Mouse (Mus musculus) heart, embryonic 13.5 days (tissue): ENCODE results near the gene Draxin. TPM values are rescaled to one million over a fixed set of nuclear protein-coding genes. Genes with fewer than 3 reads are reported as not detected.

Experiments
- ATAC-seq: fragments of 200-750 bp; cut with Nextera tagmentation; 2 replicates; pipeline ENCODE4 v1.8.0; 2017; ENCODE audit warnings: moderate TSS enrichment; ENCODE audit not compliant: insufficient number of reproducible peaks, low FRiP score, low TSS enrichment; ENCODE audit errors: extremely low read depth
- H3K27ac ChIP-seq: fragments of 300-500 bp; sonication (generic); replicated peaks from 2 replicates; pipeline ENCODE4 v1.5.1; 2015; ENCODE audit warnings: moderate library complexity, mild to moderate bottlenecking, inconsistent platforms
- H3K27me3 ChIP-seq: fragments of 300-500 bp; sonication (generic); replicated peaks from 2 replicates; pipeline ENCODE4 v1.6.1; 2015; ENCODE audit warnings: mild to moderate bottlenecking, inconsistent platforms
- H3K36me3 ChIP-seq: fragments of 300-500 bp; sonication (generic); 2 replicates; pipeline ENCODE4 v1.6.1; 2015; ENCODE audit warnings: mild to moderate bottlenecking, inconsistent platforms
- H3K4me1 ChIP-seq: fragments of 300-500 bp; sonication (generic); 2 replicates; pipeline ENCODE4 v1.6.1; 2015; ENCODE audit warnings: inconsistent platforms
- H3K4me2 ChIP-seq: fragments of 300-500 bp; sonication (generic); 2 replicates; pipeline ENCODE4 v1.6.1; 2015; ENCODE audit warnings: inconsistent platforms, mild to moderate bottlenecking, moderate library complexity
- H3K4me3 ChIP-seq: fragments of 300-500 bp; sonication (generic); 2 replicates; pipeline ENCODE4 v1.5.1; 2015; ENCODE audit warnings: moderate library complexity, mild to moderate bottlenecking, inconsistent platforms
- H3K9ac ChIP-seq: fragments of 300-500 bp; sonication (generic); 2 replicates; pipeline ENCODE4 v1.6.1; 2015; ENCODE audit warnings: inconsistent platforms, mild to moderate bottlenecking, moderate library complexity
- H3K9me3 ChIP-seq: fragments of 300-500 bp; sonication (generic); 2 replicates; pipeline ENCODE4 v1.6.1; 2016; ENCODE audit warnings: inconsistent platforms
- WGBS: fragments of 180-500 bp; shearing (Covaris S2); methylation state at CpG from one replicate; pipeline ENCODE4 v1.1.7; 2015; ENCODE audit warnings: mixed read lengths; 5-methylcytosine and 5-hydroxymethylcytosine counted together
- polyA plus RNA-seq: library from polyadenylated mRNA; unstranded; fragments of >200 nt; fragmentation: Nextera tagmentation; extraction: Ambion mirVana; gene quantifications from 2 replicates; pipeline ENCODE4 v1.2.1, GENCODE M21; 2015

Draxin gene
- polyA plus RNA-seq, 1 experiment from 2014 or later, result 0.05 TPM

DNA sequence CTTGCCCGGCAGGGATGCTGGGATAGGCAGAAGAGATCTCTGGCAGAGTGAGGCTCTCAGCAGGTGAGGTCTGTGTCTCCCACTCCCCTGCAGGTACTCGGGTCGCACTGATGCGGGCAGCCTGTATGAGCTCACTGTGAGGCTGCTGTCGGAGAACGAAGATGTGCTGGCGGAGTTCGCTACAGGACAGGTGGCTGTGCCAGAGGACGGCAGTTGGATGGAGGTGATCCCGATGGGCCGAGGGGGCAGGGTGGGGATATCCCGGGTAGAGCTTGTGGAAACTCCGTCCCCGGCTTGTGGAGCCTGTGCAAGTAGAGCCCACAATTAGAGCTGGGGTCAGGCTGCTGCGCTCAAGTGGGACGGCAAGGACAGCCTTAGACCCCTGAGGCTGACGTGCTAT is 35.1 kb upstream of the Draxin start:
- H3K27ac ChIP-seq, result no peak overlapping the region
- no peak overlapping the region for H3K4me2 ChIP-seq
- peaks cover 23% of the 10 kb centered on the region for H3K4me1 ChIP-seq
- no peak overlapping the region for H3K4me3 ChIP-seq
- no peak overlapping the region for H3K9ac ChIP-seq
- H3K9me3 ChIP-seq, result no peaks in the 10 kb centered on the region
- 10% methylated on average over 17 of the region's 17 CpGs for WGBS
- H3K27me3 ChIP-seq, result peaks cover 96% of the 10 kb centered on the region
- H3K36me3 ChIP-seq, result no peaks in the 10 kb centered on the region
- no peak for ATAC-seq

DNA sequence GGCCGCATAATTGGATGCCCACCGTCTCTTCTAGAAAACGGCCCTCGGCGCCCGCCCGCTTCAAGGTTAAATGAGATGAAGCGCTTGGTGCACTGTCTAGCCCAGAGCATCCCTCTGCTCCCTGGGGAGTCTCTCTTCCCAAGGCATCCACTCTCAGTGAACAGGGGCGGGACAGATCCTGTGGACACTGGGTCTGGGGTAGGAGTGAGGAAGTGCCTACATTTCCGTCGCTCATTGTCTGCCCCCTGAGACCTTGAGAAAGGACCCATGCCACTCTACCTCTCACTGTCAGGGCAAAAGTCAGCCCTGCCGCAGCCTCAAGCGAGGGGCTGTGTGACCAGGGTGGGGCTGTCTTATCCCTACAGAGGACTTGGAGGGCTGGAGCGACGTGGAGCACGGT is 34.0 kb upstream of the Draxin start:
- under 1% methylated on average over 16 of the region's 16 CpGs for WGBS
- H3K4me1 ChIP-seq, result peaks cover 28% of the 10 kb centered on the region
- H3K36me3 ChIP-seq, result no peaks in the 10 kb centered on the region
- no peak overlapping the region for H3K27ac ChIP-seq
- peak overlapping the region; percentile 72 for H3K4me2 ChIP-seq
- no peak for ATAC-seq
- peak overlapping the region; percentile 45 for H3K4me3 ChIP-seq
- H3K27me3 ChIP-seq, result peaks cover 91% of the 10 kb centered on the region
- H3K9ac ChIP-seq, result no peak overlapping the region
- no peaks in the 10 kb centered on the region for H3K9me3 ChIP-seq

DNA sequence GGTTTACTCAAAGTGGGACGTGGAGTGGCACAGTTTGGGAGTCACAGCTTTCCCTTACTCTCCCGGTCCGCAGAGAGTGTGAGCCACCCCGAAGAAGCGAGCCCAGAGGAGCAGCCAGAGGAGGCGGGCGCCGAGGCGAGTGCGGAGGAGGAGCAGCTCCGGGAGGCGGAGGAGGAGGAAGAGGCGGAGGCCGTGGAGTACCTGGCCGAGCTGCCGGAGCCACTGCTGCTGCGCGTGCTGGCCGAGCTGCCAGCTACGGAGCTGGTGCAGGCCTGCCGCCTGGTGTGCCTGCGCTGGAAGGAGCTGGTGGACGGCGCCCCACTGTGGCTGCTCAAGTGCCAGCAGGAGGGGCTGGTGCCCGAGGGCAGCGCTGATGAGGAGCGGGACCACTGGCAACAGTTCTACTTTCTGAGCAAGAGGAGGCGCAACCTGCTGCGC is 33.5 kb upstream of the Draxin start:
- H3K27ac ChIP-seq, result no peak overlapping the region
- peak overlapping the region; percentile 72 for H3K9ac ChIP-seq
- H3K4me2 ChIP-seq, result peak overlapping the region; percentile 72
- no peaks in the 10 kb centered on the region for H3K9me3 ChIP-seq
- ATAC-seq, result peak; percentile 22; the same call in 1 of the 2 replicates
- H3K4me3 ChIP-seq, result peak overlapping the region; percentile 45
- no peaks in the 10 kb centered on the region for H3K36me3 ChIP-seq
- H3K27me3 ChIP-seq, result peaks cover 88% of the 10 kb centered on the region
- peaks cover 33% of the 10 kb centered on the region for H3K4me1 ChIP-seq
- WGBS, result 1% methylated on average over 29 of the region's 29 CpGs

DNA sequence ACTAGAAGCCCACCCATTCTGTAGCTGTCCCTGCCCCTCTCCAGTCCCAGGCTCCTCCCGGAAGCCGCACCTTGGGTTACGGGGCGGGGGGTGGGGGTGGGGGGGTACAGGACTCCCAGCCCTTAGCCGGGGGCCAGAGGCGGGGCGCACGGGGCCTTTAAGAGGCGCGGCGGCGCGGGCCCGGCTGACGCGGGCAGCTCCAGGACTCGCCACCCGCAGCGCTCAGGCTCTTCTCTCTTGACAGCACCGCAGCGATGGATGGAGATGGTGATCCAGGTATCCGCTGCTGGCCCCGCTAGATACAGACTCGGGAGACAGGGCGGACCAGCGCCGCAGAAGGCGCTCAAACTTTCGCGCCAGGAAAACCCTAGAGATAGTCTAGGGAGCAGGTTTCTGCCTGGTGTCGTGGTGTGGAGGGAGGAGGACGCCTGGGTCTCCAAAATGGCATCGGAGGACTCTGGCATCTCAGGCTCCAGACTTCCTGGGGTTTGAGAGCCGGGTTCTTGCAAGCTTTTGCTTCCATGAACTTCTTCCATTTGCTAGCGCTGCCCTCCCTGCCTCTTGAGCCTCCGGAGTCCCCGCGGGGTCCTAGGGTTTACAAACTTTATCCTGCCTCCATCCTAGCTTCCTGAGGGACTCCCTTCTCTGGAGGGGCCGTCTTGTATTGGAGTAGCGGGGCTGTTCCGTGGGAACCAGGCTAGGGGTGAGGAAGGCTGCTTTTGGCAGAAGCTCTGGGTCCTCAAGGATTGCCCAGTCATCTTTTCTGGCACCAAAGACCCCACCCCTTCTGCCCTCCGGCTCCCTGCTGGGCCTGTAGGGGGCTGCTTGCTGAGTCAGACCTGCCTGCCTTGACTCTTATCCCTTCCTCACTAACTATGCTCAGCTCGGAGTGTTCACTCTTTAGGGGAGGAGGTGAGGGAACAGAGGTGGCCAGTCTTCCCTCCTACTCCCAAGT is 30.2 kb upstream of the Draxin start, which contains the start of the genes Fbxo44 and Fbxo2:
Fbxo44 (minus strand) TSS at position 47 of the 955 bp plus-strand sequence.
Fbxo2 (plus strand) TSS at position 186 of the 955 bp plus-strand sequence.
- Histone ChIP-seq H3K9ac (peak within 1 kb of the TSS; percentile 87), H3K9me3 (no peaks in the 10 kb centered on the region), H3K4me2 (peak within 1 kb of the TSS; percentile 95), H3K36me3 (peaks cover 23% of the 10 kb centered on the region), H3K27me3 (peaks cover 68% of the 10 kb centered on the region), H3K4me3 (peak within 1 kb of the TSS; percentile 74), H3K27ac (peak within 1 kb of the TSS; percentile 65), H3K4me1 (peaks cover 38% of the 10 kb centered on the region)
- peak; percentile 21 for ATAC-seq
- 2% methylated on average over 41 of the region's 43 CpGs for WGBS

DNA sequence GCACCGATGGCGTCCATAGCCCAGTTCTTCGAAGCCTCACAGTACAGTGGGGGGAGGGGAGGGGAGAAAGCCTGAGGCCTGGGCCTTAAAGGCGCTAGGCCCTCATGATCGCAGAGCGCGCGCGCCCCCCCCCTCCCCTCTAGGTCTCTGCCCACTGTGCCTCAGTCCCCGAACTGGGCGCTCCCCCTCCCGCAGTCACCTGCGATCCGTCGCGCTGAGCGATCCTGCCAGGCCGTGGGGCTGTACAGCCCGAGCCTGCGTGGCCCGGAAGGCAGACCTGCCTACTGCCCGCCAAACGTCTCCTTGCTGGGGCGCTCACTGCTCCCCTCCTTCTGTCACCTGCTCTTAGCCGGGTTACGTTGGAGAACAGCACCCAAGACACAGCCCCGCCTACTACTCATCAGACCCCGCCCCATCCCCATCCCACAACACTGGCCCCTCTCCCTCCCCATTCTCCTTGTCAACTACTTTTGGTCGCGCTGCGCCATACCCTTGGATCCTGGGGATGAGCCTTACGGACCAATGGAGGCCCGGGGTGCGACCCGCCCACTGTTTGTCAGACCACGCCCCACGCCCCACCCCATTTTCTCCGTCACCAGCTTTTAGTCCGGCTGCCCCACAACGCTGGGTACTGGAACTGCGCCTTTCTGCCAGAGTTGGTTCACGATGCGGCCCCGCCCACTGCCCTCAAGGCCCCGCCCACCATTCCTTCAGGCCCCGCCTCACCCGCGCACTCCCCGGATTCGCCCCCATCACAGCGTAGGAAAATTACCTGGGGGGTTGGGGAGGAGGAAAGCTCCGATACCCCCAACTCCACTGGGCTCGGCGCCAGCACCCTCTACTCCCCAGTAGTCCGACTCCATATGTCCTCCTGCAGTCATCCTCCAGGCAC is 29.3 kb upstream of the Draxin start:
- H3K4me2 ChIP-seq, result peak overlapping the region; percentile 95
- no peaks in the 10 kb centered on the region for H3K9me3 ChIP-seq
- WGBS, result under 1% methylated on average over 55 of the region's 55 CpGs
- H3K9ac ChIP-seq, result peak overlapping the region; percentile 87
- H3K27ac ChIP-seq, result peak overlapping the region; percentile 65
- peaks cover 29% of the 10 kb centered on the region for H3K36me3 ChIP-seq
- H3K4me3 ChIP-seq, result peak overlapping the region; percentile 74
- peak; percentile 83 for ATAC-seq
- peaks cover 35% of the 10 kb centered on the region for H3K4me1 ChIP-seq
- H3K27me3 ChIP-seq, result peaks cover 59% of the 10 kb centered on the region

DNA sequence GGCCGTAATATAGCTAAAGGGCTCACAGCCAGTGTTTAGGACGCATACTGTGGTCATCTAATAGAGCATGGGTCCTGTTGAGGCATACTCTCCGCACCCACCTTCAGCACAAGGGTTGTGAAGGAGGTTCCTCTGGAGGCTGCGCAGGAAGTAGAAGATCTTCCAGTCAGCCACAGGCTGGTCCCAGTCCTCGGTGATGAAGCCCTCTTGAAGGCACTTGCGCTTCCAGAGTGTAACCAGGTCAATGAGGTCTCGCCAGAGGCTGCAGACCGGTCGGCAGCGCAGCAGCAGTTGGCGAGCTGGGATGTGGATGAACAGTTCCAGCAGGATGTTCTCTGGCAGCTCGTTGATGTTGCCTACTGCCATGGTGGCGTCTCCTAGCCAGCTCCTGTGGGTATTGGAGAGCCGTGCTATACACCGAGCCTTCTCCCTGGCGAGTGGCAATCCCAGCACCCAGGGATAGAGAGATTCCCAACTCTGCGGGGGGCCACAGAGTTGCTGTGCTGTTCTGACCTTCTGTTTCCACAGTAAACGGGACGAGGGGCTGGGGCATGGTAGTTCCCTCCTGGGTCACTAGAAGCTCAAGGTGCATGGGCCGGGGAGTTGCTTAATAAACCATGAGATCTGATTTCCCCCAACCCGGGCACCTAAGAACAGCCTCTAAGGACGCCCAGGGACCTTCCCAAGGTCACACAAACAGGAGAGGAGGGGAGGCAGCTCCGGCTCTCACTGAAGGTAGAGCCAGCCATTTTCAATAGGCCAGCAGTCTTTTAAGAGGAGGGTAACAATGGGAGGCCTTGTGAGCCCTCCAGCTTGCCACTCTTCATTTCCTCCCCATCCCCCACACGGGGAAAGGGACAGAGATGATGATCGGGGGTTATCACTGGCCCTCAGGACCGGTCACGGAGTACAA is 28.2 kb upstream of the Draxin start:
- peak overlapping the region; percentile 65 for H3K27ac ChIP-seq
- peaks cover 37% of the 10 kb centered on the region for H3K36me3 ChIP-seq
- peaks cover 25% of the 10 kb centered on the region for H3K4me1 ChIP-seq
- peaks cover 48% of the 10 kb centered on the region for H3K27me3 ChIP-seq
- peak overlapping the region; percentile 95 for H3K4me2 ChIP-seq
- ATAC-seq, result no peak
- H3K9me3 ChIP-seq, result no peaks in the 10 kb centered on the region
- WGBS, result 30% methylated on average over 27 of the region's 27 CpGs
- peak overlapping the region; percentile 74 for H3K4me3 ChIP-seq
- peak overlapping the region; percentile 87 for H3K9ac ChIP-seq

DNA sequence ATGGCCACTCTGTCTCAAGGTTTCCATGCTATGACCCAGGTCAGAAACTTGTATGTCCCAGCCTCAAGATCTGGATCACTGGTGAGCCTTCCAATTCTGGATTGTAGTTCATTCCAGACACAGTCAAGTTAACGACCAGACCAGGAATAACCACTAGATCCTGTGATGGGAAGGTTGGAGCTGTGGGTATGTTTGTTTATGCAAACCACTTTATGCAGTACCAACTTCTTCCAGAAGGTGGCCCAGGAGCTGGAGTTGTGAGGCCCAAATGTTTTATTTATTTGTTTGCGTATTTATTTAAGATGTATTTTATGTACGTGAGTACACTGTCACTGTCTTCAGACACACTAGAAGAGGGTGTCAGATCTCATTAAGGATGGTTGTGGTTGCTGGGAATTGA is 24.5 kb upstream of the Draxin start:
- 58% methylated on average over 3 of the region's 3 CpGs for WGBS
- Histone ChIP-seq H3K27ac (no peak overlapping the region), H3K36me3 (peaks cover 40% of the 10 kb centered on the region), H3K4me1 (peaks cover 28% of the 10 kb centered on the region), H3K9ac (no peak overlapping the region), H3K4me2 (no peak overlapping the region), H3K4me3 (no peak overlapping the region), H3K9me3 (no peaks in the 10 kb centered on the region), H3K27me3 (peaks cover 11% of the 10 kb centered on the region)
- ATAC-seq, result no peak

DNA sequence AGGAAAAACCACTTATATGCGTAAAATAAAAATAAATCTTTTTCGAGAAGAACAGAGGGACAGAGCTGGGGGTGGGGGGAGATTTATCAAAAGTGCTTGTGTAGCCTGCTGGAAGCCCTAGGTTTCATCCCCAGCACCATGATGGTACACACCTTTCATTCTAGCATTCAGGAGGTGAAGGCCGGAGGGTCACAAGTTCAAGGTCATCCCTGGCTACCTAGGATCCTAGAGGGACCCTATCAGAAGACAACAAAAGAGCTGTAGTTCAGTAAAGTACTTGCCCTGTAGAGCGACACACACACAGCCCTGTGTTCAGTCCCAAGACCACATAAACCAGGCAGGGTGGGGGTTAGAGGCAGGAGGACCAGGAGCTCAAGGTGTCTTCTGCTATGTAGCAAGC is 23.5 kb upstream of the Draxin start:
- peaks cover 24% of the 10 kb centered on the region for H3K4me1 ChIP-seq
- ATAC-seq, result no peak
- H3K4me2 ChIP-seq, result no peak overlapping the region
- peaks cover 43% of the 10 kb centered on the region for H3K36me3 ChIP-seq
- 85% methylated on average over 4 of the region's 4 CpGs for WGBS
- no peak overlapping the region for H3K27ac ChIP-seq
- peaks cover 13% of the 10 kb centered on the region for H3K27me3 ChIP-seq
- H3K9ac ChIP-seq, result no peak overlapping the region
- H3K9me3 ChIP-seq, result no peaks in the 10 kb centered on the region
- H3K4me3 ChIP-seq, result no peak overlapping the region

DNA sequence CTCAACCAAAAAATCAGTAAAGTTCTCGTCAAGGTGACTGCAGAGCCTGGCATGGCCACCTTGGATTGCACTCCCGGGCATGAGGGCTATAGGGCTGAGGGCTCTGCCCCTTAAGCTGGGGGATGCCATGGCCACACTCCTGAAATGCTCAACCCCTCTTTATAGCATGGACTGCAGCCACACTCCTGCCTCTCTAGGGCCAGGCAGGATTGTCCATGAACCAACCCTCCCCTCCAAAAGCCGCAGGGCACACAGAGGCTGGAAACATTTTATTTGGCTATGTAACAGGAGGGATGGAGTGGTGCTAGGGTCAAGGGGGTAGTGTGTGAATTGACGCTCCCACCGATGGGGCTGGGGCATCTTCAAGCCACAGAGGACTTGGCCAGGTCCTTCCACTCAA is 22.0 kb upstream of the Draxin start:
- Histone ChIP-seq H3K9me3 (no peaks in the 10 kb centered on the region), H3K4me1 (peaks cover 15% of the 10 kb centered on the region), H3K36me3 (peaks cover 44% of the 10 kb centered on the region), H3K4me3 (no peak overlapping the region), H3K9ac (no peak overlapping the region; the same call in 1 of the 2 replicates), H3K27ac (no peak overlapping the region), H3K27me3 (peaks cover 8% of the 10 kb centered on the region; the same call in 1 of the 2 replicates), H3K4me2 (no peak overlapping the region)
- 79% methylated on average over 5 of the region's 5 CpGs for WGBS
- ATAC-seq, result no peak
